ENCODE assay signal across 9 mouse cellular contexts in genomic region chr8:124653568-124654475, GRCm38 (mm10). TPM values are rescaled to one million over a fixed set of nuclear protein-coding genes. Genes with fewer than 3 reads are reported as not detected.
A peak's percentile ranks its signal among the peaks of the same experiment; 100 is the strongest.
DNase-seq lines count a peak whose midpoint lies in the region; ATAC-seq and TF ChIP-seq lines count a peak whose summit lies in the region.
"Had no signal": no experiment of that assay in that cellular context is flagged by ENCODE, and none has a peak within 500 bp of the region (broad histone marks: within the 10 kb centered on the region; RNA-seq: fewer than 3 reads in every experiment).

No protein-coding gene starts in this region.

- peaks cover 38% of the 10 kb centered on the region for H3K36me3 ChIP-seq in hindbrain, embryonic 10.5 days
- H3K36me3 ChIP-seq in hindbrain, postnatal 0 days (ENCODE audit: insufficient read depth, low read length): peaks cover 8% of the 10 kb centered on the region; the same call in 1 of the 2 replicates
- peaks cover 46% of the 10 kb centered on the region for H3K36me3 ChIP-seq in heart, embryonic 13.5 days
- peaks cover 49% of the 10 kb centered on the region for H3K36me3 ChIP-seq in limb, embryonic 12.5 days

- H3K27me3 ChIP-seq in hindbrain, embryonic 10.5 days (ENCODE audit: insufficient read depth, poor library complexity, severe bottlenecking): no peaks in the 10 kb centered on the region
- no peaks in the 10 kb centered on the region for H3K27me3 ChIP-seq in hindbrain, postnatal 0 days (ENCODE audit: insufficient read depth, low read length)
- H3K27me3 ChIP-seq in heart, embryonic 13.5 days (replicated peaks): no peaks in the 10 kb centered on the region
- H3K27me3 ChIP-seq in limb, embryonic 12.5 days: no peaks in the 10 kb centered on the region

- peak overlapping the region; percentile 36; the same call in 1 of the 2 replicates for H3K27ac ChIP-seq in hindbrain, embryonic 10.5 days
- H3K27ac ChIP-seq in hindbrain, postnatal 0 days: no peak overlapping the region
- peak overlapping the region; percentile 96 for H3K27ac ChIP-seq in heart, embryonic 13.5 days (replicated peaks)
- peak overlapping the region; percentile 37; the same call in 1 of the 2 replicates for H3K27ac ChIP-seq in limb, embryonic 12.5 days

- WGBS in hindbrain, embryonic 10.5 days: 57% methylated on average over 28 of the region's 28 CpGs
- WGBS in hindbrain, postnatal 0 days: 64% methylated on average over 28 of the region's 28 CpGs
- 30% methylated on average over 28 of the region's 28 CpGs for WGBS in heart, embryonic 13.5 days
- WGBS in limb, embryonic 12.5 days: 55% methylated on average over 28 of the region's 28 CpGs

- ATAC-seq in hindbrain, postnatal 0 days: no peak
- ATAC-seq in heart, embryonic 13.5 days (ENCODE audit: extremely low read depth, insufficient number of reproducible peaks, low FRiP score, low TSS enrichment): no peak
- ATAC-seq in limb, embryonic 12.5 days (ENCODE audit: insufficient number of reproducible peaks, insufficient read depth, low FRiP score, low TSS enrichment, low read depth): no peak
- ATAC-seq in monocyte, adult 5-6 weeks (replicated peaks; ENCODE audit: insufficient number of reproducible peaks, low FRiP score, low TSS enrichment, poor library complexity, severe bottlenecking): no peak
- ATAC-seq: CD4-positive, CD25-positive, alpha-beta regulatory T cell, adult 4 months had no signal

- no peak overlapping the region for H3K4me3 ChIP-seq in hindbrain, embryonic 10.5 days
- H3K4me3 ChIP-seq in hindbrain, postnatal 0 days (ENCODE audit: low read length): no peak overlapping the region
- no peak overlapping the region for H3K4me3 ChIP-seq in heart, embryonic 13.5 days
- no peak overlapping the region for H3K4me3 ChIP-seq in limb, embryonic 12.5 days (replicated peaks)

- no peak overlapping the region for H3K9ac ChIP-seq in hindbrain, postnatal 0 days (replicated peaks; ENCODE audit: low read length)
- peak overlapping the region; percentile 66 for H3K9ac ChIP-seq in heart, embryonic 13.5 days
- no peak overlapping the region for H3K9ac ChIP-seq in limb, embryonic 12.5 days (replicated peaks)

- H3K9me3 ChIP-seq in hindbrain, embryonic 10.5 days: no peaks in the 10 kb centered on the region
- no peaks in the 10 kb centered on the region for H3K9me3 ChIP-seq in hindbrain, postnatal 0 days (ENCODE audit: low read length)
- no peaks in the 10 kb centered on the region for H3K9me3 ChIP-seq in heart, embryonic 13.5 days
- no peaks in the 10 kb centered on the region for H3K9me3 ChIP-seq in limb, embryonic 12.5 days

- TF ChIP-seq CTCF in hindbrain, postnatal 0 days (IDR thresholded peaks at IDR 0.05; ENCODE audit: low read depth): no peak

- H3K4me1 ChIP-seq in hindbrain, embryonic 10.5 days (replicated peaks): peaks cover 42% of the 10 kb centered on the region
- peaks cover 9% of the 10 kb centered on the region for H3K4me1 ChIP-seq in hindbrain, postnatal 0 days (ENCODE audit: insufficient read depth, low read length)
- H3K4me1 ChIP-seq in heart, embryonic 13.5 days: peaks cover 100% of the 10 kb centered on the region
- peaks cover 45% of the 10 kb centered on the region for H3K4me1 ChIP-seq in limb, embryonic 12.5 days (replicated peaks)

- DNase-seq in hindbrain, embryonic 10.5 days (ENCODE audit: low spot score): peak; percentile 37
- DNase-seq in hindbrain, postnatal 0 days (ENCODE audit: low spot score): no peak
- DNase-seq in Muller cell, postnatal 12 days (ENCODE audit: inconsistent ontology term): peak; percentile 80
- no peak for DNase-seq in natural killer cell, adult 2 months (ENCODE audit: low spot score in 2 of 2)
- DNase-seq in gastrocnemius, postnatal 10 days: no peak

- no peak overlapping the region for H3K4me2 ChIP-seq in hindbrain, postnatal 0 days (ENCODE audit: low read depth, low read length)
- H3K4me2 ChIP-seq in heart, embryonic 13.5 days: peak overlapping the region; percentile 51
- H3K4me2 ChIP-seq in limb, embryonic 12.5 days: no peak overlapping the region

RNA-seq across cellular contexts. Expression of gene 2310022B05Rik, which starts 9.3 kb away (rescaled TPM):
- 20.1 and 22.2 TPM in 2 replicates for polyA plus RNA-seq in hindbrain, embryonic 10.5 days (2016; fragmentation: Nextera tagmentation; extraction: Ambion mirVana)
- total RNA-seq in hindbrain, postnatal 0 days (2014; rRNA removed): 100 and 106 TPM in 2 replicates
- 27.0 and 30.2 TPM in 2 replicates for polyA plus RNA-seq in hindbrain, postnatal 0 days (2015; fragmentation: Nextera tagmentation; extraction: Ambion mirVana)
- 37.8 TPM in 2 replicates for polyA plus RNA-seq in heart, embryonic 13.5 days (2015; fragmentation: Nextera tagmentation; extraction: Ambion mirVana)
- polyA plus RNA-seq in limb, embryonic 12.5 days (2016; fragmentation: Nextera tagmentation; extraction: Ambion mirVana): 29.1 and 33.1 TPM in 2 replicates
- total RNA-seq in monocyte, adult 5-6 weeks (2017): 1.1 to 3.5 TPM (median 3.2 TPM) in 3 replicates
- 10 to 100 TPM; 31.7 to 42.0 TPM for total RNA-seq in gastrocnemius, postnatal 10 days (2021)

Comparison
In these comparisons a context has a peak if more than half of its experiments do, and no peak if none do; other contexts are left out.
1. DNase-seq: peak in hindbrain, embryonic 10.5 days (single experiment) and Muller cell, postnatal 12 days (single experiment); none in hindbrain, postnatal 0 days (single experiment), natural killer cell, adult 2 months (0 of 2) and gastrocnemius, postnatal 10 days (single experiment).